Mouse (Mus musculus): ENCODE results near the gene Adam11.

The Adam11 gene

GRCm38 (mm10) chr11:102778597-102778996 lies 17.4 kb downstream of the Adam11 start:
- no peak for DNase-seq (ENCODE audit: low read depth)

- DNase-seq (ENCODE audit: low read depth), result peak; percentile 14
Observed at GRCm38 (mm10) chr11:102779081-102779638, 17.9 kb downstream of the Adam11 start.

GRCm38 (mm10) chr11:102779824-102780223 lies 18.6 kb downstream of the Adam11 start:
- no peak for DNase-seq (ENCODE audit: low read depth)

GRCm38 (mm10) chr11:102780271-102780985 lies 19.2 kb downstream of the Adam11 start:
- DNase-seq (ENCODE audit: low read depth), result no peak

- no peak for DNase-seq (ENCODE audit: low read depth)
Observed at GRCm38 (mm10) chr11:102780986-102781351, 19.7 kb downstream of the Adam11 start.

- no peak for DNase-seq (ENCODE audit: low read depth)
Observed at GRCm38 (mm10) chr11:102781523-102781922, 20.3 kb downstream of the Adam11 start.

- no peak for DNase-seq (ENCODE audit: low read depth)
Observed at GRCm38 (mm10) chr11:102783443-102783842, 22.2 kb downstream of the Adam11 start.

GRCm38 (mm10) chr11:102787688-102788177 lies 26.5 kb downstream of the Adam11 start:
- DNase-seq (ENCODE audit: low read depth), result no peak

- no peak for DNase-seq (ENCODE audit: low read depth)
Observed at GRCm38 (mm10) chr11:102791682-102792445, 30.6 kb downstream of the Adam11 start.

GRCm38 (mm10) chr11:102794157-102794556 lies 32.9 kb downstream of the Adam11 start:
- DNase-seq (ENCODE audit: low read depth), result no peak

- DNase-seq (ENCODE audit: low read depth), result no peak
Observed at GRCm38 (mm10) chr11:102803453-102803852, 42.2 kb downstream of the Adam11 start.

- DNase-seq (ENCODE audit: low read depth), result no peak
Observed at GRCm38 (mm10) chr11:102808246-102808645, 47.0 kb downstream of the Adam11 start.

- peak; percentile 75 for DNase-seq (ENCODE audit: low read depth)
Observed at GRCm38 (mm10) chr11:102810721-102811485, 49.7 kb downstream of the Adam11 start.

- DNase-seq (ENCODE audit: low read depth), result no peak
Observed at GRCm38 (mm10) chr11:102814881-102815280, 53.6 kb downstream of the Adam11 start.

- DNase-seq (ENCODE audit: low read depth), result peak; percentile 60
Observed at GRCm38 (mm10) chr11:102818121-102819020, 57.1 kb downstream of the Adam11 start.

- DNase-seq (ENCODE audit: low read depth), result peak; percentile 86
Observed at GRCm38 (mm10) chr11:102819021-102819782, 58.0 kb downstream of the Adam11 start, which contains the start of gene Gjc1. Gene Gjc1, minus strand, starts transcription at chr11:102819700.

GRCm38 (mm10) chr11:102819783-102820385 lies 58.6 kb downstream of the Adam11 start:
- no peak for DNase-seq (ENCODE audit: low read depth)

- DNase-seq (ENCODE audit: low read depth), result no peak
Observed at GRCm38 (mm10) chr11:102820432-102820831, 59.2 kb downstream of the Adam11 start.

GRCm38 (mm10) chr11:102821231-102821630 lies 60.0 kb downstream of the Adam11 start:
- no peak for DNase-seq (ENCODE audit: low read depth)

- no peak for DNase-seq (ENCODE audit: low read depth)
Observed at GRCm38 (mm10) chr11:102826476-102826875, 65.2 kb downstream of the Adam11 start.

Data from NIH3T3 (cell line).